Mouse (Mus musculus): ENCODE measurements around the gene Cmip.

- no peak for TF ChIP-seq POLR2A (IDR thresholded peaks at IDR 0.05; ENCODE audit: insufficient read length, low read depth)
- no peak for TF ChIP-seq CEBPB (IDR thresholded peaks at IDR 0.05; ENCODE audit: insufficient read depth, poor library complexity, severe bottlenecking)
- TF ChIP-seq TCF12 (IDR thresholded peaks at IDR 0.05; ENCODE audit: insufficient read depth, poor library complexity, severe bottlenecking), result no peak
- no peak for TF ChIP-seq POLR2AphosphoS2 (IDR thresholded peaks at IDR 0.05; ENCODE audit: insufficient read length, low read depth)
- no peak for TF ChIP-seq TCF3 (IDR thresholded peaks at IDR 0.05; ENCODE audit: insufficient read length, low read depth)
- TF ChIP-seq MYOD1 (IDR thresholded peaks at IDR 0.05; ENCODE audit: control insufficient read depth in 1 of 3, insufficient read length in 2 of 3, low read depth in 2 of 3), result no peak
- TF ChIP-seq E2F4 (IDR thresholded peaks at IDR 0.05; ENCODE audit: insufficient read depth), result no peak
Observed at GRCm38 (mm10) chr8:117212100-117212499, 44.8 kb upstream of the Cmip start.
